Mouse (Mus musculus): ENCODE data around the gene 5730522E02Rik.

Gene 5730522E02Rik

GRCm38 (mm10) chr11:25696168-25696567 is 514.4 kb downstream of the 5730522E02Rik start:
- no peak for DNase-seq (ENCODE audit: low read depth in 2 of 2, low spot score in 2 of 2)

GRCm38 (mm10) chr11:25684731-25685130 is 525.8 kb downstream of the 5730522E02Rik start:
- DNase-seq (ENCODE audit: low read depth in 2 of 2, low spot score in 2 of 2), result no peak

DNA sequence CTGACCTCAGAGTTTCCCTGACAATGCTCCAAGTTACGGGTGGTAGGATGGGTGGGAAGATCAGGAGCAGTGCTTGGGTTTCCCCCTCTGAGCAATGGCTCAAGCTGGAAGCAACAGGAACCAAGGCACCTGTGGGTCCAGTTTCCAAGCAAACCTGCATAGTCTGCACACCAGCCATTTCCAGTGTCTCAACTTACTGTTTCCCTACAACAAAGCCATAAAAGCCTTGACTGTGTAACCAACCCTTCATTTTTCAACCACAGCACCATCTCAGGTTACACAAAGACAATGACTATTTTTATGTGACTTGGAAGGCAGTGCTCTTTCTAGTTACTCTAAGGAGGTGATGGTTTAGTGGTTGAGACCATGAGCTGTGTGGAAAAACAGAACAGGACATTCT is 530.7 kb downstream of the 5730522E02Rik start:
- DNase-seq (ENCODE audit: low read depth in 2 of 2, low spot score in 2 of 2), result no peak

- no peak for DNase-seq (ENCODE audit: low read depth in 2 of 2, low spot score in 2 of 2)
Measured at GRCm38 (mm10) chr11:25674194-25674593, 536.4 kb downstream of the 5730522E02Rik start.

DNA sequence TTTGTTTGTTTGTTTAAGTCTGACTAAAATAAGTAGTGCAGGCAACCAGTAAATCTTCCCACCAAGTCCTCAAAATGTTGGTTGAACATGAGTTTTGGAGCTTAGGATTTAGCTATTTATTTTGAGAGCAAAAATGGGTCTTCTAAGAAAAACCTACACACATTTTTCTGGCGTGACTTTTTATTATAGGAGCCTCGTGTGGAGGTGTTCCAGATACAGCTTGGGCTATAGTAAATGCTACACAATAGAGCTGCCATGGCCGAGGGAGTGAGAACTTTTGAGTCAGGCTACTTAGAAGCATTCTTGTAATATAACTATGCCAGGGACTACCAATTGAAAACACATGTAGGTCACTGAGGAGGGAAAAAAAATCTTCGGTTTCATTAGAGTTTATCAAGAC is 540.5 kb downstream of the 5730522E02Rik start:
- no peak for DNase-seq (ENCODE audit: low read depth in 2 of 2, low spot score in 2 of 2)

DNA sequence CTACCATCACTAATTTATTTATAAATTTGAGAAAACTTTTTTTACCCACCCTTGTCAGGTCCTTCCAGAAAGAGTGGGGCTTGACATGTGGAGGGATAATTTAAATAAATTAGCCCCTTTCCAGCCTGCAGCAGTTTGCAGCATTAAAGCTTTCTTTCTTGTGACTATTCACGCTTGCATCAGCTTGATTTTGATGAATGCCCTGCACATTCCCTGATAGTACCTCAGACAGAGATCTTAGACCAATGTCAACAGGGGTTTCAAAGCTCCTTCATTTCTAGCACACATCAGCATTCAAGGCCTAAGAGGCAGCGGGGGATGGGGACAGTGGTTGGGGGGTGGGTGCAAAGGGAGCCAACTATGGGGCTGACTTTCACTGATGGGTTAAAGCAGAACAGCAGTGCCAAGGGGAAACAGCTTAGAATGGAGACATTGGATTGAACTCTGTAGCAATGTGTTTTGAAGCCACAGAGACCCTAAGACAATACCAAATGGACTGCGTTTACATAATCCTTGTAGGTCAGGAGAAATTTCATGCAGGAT is 545.9 kb downstream of the 5730522E02Rik start:
- no peak for DNase-seq (ENCODE audit: low read depth in 2 of 2, low spot score in 2 of 2)

DNA sequence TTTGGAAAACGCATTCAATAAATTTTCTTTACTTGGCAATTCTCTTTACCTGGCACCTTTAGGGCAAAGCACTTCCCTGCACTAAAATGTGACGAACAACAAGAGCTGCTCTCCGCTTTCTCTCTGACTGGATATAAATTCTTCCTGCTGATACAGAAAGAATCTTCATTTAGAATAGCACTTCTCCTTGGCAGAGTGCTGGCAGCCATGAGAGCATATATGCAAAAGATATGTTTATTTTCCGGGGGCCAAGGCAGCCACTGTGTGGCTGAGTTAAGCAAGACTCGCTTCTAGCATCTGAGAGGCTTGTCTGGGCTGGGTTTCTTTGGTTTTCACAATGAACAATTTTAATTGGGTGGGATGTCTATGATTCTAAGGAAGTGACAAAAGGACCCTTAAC is 564.3 kb downstream of the 5730522E02Rik start:
- DNase-seq (ENCODE audit: low read depth in 2 of 2, low spot score in 2 of 2), result no peak

GRCm38 (mm10) chr11:25644767-25645622 is 565.6 kb downstream of the 5730522E02Rik start:
- DNase-seq (ENCODE audit: low read depth in 2 of 2, low spot score in 2 of 2), result no peak

- DNase-seq (ENCODE audit: low read depth in 2 of 2, low spot score in 2 of 2), result no peak
Measured at GRCm38 (mm10) chr11:25606886-25607285, 603.7 kb downstream of the 5730522E02Rik start.

GRCm38 (mm10) chr11:25600030-25600429 is 610.5 kb downstream of the 5730522E02Rik start:
- no peak for DNase-seq (ENCODE audit: low read depth in 2 of 2, low spot score in 2 of 2)

DNA sequence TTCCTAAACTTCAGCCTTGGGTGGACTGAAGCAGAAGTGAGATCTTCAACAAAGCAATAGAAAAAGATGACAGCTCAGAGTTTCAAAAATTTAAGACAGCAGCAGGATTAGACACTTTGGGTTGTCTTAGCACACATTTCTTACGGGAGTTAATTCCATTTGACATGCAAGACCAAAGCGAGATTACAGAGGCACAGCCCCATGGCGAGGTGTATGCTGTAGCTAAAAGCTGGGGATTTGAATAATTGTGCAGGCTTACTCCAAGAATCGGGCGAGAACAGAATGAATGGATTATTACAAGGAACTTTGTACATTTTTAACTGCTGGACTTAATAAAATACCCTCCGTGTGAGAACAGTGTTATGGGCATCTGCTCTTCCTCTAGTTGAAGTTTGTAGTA is 615.3 kb downstream of the 5730522E02Rik start:
- DNase-seq (ENCODE audit: low read depth in 2 of 2, low spot score in 2 of 2), result no peak

DNA sequence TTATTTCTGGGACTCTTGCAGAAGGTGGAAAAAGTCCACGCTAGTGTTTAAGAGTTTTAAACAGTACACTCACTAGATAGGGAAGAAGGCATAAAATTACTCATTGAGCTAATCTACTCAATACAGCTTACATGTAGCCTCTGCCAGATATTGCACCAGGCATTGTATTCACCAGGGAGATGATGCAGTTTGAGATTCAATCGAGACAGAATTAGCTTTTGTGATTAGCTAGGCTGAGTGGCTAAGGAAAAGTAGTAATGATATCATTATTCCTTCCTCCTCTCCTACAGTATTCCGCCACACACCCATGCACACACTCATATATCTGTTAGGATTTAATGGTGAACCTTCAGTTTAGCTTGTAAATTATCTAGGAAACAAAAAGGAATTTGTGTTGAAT is 615.8 kb downstream of the 5730522E02Rik start:
- no peak for DNase-seq (ENCODE audit: low read depth in 2 of 2, low spot score in 2 of 2)

DNA sequence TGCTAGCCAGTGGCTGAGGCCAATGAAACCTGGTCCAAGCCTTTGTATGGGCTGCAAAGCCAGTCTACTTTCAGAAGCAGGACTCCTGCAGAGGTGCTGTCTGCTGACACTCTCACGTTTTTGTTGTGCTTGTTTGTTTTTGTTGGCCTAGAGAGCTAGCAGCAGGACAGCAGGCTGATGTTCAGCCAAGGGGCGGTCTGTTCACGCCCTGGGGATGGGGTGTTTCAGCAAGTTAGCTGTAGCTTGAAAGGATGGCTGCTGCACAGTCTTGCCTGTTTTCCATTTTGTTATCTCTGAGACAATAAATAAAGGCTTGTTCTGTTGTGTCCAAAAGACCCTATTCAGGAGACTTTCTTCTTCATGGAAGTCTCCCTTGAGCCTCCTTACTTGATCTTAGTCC is 618.3 kb downstream of the 5730522E02Rik start:
- DNase-seq (ENCODE audit: low read depth in 2 of 2, low spot score in 2 of 2), result no peak

GRCm38 (mm10) chr11:25590215-25590614 is 620.3 kb downstream of the 5730522E02Rik start:
- no peak for DNase-seq (ENCODE audit: low read depth in 2 of 2, low spot score in 2 of 2)

GRCm38 (mm10) chr11:25589509-25589908 is 621.1 kb downstream of the 5730522E02Rik start:
- DNase-seq (ENCODE audit: low read depth in 2 of 2, low spot score in 2 of 2), result no peak

DNA sequence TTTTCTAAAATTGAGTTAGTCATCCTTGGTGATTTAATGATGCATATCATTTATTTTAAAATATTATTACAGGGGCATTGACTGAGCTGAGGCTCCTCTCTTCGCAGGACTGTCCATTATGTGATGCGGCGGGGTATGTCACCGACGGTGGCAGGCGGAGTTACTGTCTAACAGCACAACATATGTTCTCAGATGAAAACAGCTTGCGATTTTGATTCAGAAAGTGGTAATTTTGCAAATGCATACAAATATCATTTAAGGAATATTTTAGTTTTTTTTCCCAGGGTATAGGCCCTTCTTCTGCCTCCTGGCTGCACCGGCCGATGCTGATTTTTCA is 636.5 kb downstream of the 5730522E02Rik start:
- no peak for DNase-seq (ENCODE audit: low read depth in 2 of 2, low spot score in 2 of 2)

GRCm38 (mm10) chr11:25573408-25574128 is 637.0 kb downstream of the 5730522E02Rik start:
- DNase-seq (ENCODE audit: low read depth in 2 of 2, low spot score in 2 of 2), result no peak

DNA sequence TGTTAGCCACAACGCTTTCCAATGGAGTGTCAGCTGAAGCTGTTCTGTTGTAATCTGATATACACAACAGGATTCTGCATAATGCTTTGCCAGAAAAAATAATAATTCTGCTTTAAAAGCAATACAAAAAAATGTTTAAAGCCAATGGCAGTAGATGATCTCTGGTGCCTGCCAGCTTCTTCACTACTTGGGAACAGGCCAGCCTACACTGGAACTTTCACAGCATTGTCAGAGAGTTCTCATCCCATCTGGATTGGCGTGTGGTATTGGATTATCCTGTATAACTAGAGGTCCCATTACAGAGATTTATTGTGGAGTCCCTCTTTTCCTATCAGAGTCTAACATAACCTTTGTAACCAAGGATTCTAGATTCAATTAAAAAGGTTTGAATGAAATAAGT is 639.2 kb downstream of the 5730522E02Rik start:
- DNase-seq (ENCODE audit: low read depth in 2 of 2, low spot score in 2 of 2), result no peak
